Mouse (Mus musculus) gonadal fat pad, adult 2 months (tissue): ENCODE measurements around the gene Ccdc141. TPM values are rescaled to one million over a fixed set of nuclear protein-coding genes. Genes with fewer than 3 reads are reported as not detected.
"Not testable (repeated sequence)": the region's sequence is repeated elsewhere in the genome, so short reads cannot be mapped to it uniquely, and the experiment has no call there.

Source experiments
- DNase-seq: peaks from one replicate; pipeline ENCODE4 v3.0.0-alpha.2; 2012; ENCODE audit warnings: low read depth
- polyA plus RNA-seq: library from polyadenylated mRNA; depleted of rRNA; stranded (reverse); fragments of >200 nt; gene quantifications from 2 replicates; pipeline ENCODE4 v1.2.3, GENCODE M21; 2012

The Ccdc141 gene
- polyA plus RNA-seq, 1 experiment, result 4.1 TPM

DNA sequence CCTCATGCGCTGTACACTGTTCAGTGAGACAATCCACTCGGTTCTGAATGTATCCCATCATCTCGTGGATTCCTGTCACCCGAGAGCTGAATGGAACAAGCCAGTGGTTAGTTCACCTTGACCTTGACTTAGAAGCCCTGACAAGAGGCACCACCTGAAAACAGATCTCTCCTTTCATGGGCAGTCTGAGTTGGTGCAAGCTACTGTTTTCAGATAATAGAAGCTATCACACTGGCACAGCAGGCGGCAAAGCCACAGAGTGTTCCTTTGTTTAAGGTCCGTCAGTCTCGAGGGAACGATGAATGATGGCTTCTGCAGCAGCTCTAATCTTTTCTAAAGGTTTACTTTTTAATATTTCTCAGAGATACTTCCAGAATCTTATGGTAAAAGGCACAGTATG, 110.8 kb downstream of the Ccdc141 start:
- no peak for DNase-seq

DNA sequence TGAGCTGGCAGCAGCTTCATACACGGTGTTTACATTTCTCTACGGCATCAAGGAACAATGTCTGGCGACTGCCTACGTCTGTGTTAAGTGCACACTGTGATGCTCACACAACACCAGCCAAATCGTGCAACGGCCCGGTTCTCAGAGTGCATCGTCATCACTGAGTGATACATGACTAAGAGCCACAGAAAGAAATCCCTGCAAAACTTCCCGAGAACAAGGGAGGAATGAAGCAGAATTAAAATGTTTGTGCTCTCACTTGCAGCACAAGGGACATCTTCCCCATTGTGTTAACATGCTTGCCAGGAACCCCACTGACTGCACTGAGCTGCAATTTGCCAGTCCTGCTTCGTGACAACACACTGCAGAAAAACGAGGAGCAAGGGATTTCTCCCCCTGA, 114.1 kb downstream of the Ccdc141 start:
- no peak for DNase-seq

DNA sequence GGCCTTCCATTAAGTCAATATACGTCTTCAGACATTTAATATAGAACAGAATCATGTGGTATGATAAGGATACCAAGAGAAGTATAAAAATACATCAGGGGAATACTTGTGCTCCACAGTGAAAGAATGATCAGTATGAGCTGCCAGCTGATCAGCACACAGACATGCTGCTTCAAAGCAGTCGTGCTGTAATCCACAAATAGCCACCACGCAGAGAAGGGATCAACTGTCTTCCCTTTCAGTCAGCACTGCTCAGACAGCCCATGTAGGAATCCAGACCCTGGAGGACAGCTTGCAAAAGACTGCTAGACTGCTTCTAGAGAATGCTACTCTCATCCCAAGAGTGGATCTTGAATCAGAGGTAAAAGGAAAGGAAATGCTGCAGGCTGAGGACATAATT, 127.5 kb downstream of the Ccdc141 start:
- DNase-seq, result no peak

DNA sequence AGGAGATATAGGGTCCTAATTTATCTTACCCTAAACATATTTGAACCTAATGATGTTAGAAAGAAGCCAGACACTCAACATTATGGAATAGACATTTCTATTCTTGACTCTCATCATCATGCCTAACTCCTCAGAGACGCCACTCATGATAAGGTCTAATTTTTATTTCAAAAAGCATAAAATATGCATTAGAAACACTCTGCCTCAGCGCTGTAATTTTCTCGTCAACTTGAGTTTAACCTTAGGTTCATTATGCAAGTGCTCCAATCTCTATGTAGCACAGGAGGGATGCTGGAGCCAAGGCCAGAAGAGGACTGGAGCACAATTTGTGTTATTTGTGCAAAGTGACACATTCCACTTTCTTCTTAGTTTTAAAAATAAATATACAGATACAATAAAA, 130.8 kb downstream of the Ccdc141 start:
- DNase-seq, result no peak

DNA sequence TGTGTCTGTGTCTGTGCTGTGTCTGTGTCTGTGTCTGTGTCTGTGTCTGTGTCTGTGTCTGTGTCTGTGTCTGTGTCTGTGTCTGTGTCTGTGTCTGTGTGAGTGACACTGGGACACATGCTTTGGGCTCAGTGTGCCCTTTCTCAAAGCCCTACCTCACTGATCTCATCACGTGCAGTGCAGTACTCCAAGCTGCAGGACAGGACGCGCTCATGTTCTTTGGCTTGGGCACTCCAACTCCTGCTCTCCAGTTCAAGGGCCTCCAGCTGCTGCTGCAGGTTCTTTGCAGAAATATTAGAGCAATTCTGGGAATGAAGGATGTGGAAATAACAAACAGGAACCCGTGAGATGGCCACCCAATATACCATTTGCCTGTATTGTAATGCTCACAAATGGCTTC, 131.2 kb downstream of the Ccdc141 start:
- DNase-seq, result no peak

DNA sequence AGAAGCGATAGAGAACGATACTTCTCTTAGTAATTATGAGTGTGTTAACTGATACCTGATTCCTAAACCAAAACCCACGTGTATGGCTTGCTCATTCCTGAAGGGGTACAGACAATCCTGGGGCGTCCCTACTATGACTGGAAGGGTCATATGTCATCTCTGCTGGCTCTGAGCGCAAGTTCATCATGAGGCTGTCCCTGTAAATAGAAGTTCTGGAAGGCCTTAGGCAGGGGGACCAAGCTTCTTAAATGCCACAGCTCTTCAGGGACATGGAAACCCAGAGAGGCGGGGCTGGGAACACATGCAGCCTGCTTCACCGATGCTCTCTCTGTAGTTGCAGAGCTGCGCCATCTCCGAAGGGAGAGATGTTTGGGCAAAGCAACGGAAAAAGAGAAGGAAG, 133.2 kb downstream of the Ccdc141 start:
- DNase-seq, result no peak

DNA sequence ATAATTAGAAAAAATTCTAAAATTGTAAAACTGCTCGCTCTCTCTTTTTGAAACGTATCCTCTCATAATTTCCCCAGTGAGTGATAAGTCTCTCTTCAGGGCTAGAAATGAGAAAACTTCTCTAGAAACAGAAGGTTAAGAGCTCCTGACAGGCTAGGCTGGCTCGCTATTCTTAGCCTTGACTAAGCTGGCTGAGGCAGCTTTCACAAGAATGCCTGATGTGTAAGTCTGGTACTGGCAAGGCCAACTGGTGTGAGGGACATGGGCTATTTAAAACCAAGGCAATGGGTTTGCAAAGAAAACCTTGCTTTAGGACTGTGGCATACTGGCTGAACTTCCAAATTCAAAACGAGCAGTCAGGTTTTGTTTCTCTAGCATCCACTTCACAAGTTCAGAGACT, 136.3 kb downstream of the Ccdc141 start:
- DNase-seq, result no peak

DNA sequence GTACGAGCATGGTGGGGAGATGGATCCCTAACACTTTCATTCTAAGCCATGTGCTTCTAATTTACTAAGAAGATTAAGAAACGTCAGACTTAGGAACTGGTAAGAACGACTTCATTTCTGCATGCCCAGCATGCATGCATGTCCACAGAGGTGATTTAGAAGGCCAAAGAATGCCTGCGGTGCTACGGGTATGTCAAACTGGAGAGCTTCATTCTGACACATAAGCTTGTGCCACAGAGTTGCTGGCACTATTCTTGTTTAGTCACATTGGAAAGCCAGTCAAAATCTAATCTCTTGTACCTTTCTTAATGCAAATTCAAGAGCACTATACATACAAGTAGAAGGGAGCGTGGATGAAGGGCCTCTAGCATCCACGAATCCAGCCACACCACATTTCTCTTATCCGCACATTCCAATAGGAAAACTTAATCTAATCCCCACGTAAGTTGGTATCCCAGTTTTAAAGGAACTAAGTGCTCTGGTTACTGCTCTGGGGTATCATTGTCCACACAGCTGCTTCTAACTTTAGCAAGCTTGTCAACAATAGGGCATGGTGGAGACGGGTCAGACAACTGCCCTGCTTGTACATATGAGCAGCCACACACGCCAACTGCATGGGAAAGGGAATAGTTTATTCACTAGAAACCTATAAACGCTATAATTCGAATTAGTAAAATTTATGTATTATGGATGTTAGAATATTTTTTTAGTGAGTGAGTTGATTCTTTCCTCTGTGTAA, 136.9 kb downstream of the Ccdc141 start:
- no peak for DNase-seq

DNA sequence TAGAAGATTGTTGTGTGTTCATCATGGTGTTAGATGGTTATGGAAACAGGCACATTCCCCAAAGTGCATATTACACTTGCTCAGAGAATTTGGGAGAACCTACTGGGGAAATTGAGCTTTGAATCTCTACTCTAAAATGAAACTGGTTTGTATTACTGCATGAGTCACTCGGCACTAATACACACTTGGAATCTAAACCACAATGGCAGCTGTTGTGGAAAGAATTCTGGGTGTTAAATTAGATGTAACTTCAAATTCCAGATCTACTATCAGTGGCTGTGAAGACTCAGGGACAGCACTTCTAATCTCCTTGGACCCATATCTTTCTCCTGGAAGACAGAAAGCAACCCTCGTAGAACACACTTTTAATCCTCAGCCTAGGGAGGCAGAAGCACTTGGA, 149.8 kb downstream of the Ccdc141 start:
- DNase-seq, result no peak

DNA sequence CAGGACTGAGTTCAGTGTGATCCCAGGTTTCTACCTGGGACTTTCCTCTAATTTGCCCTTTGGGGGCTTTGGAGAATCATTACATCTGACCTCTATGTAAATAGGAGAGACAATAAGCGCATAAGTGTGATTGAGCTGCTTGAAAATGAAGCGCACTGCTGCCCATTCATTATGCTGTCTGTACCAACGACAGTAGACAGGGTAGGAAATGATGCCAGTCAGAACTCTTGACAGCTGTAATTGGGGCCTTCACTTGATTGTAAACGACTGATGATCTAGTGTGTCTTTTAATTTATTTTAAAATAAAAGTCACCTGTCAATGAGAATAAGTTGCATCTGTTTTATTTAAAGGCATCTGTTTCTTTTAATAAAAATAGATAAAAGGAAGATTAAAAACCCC, 152.7 kb downstream of the Ccdc141 start:
- no peak for DNase-seq

DNA sequence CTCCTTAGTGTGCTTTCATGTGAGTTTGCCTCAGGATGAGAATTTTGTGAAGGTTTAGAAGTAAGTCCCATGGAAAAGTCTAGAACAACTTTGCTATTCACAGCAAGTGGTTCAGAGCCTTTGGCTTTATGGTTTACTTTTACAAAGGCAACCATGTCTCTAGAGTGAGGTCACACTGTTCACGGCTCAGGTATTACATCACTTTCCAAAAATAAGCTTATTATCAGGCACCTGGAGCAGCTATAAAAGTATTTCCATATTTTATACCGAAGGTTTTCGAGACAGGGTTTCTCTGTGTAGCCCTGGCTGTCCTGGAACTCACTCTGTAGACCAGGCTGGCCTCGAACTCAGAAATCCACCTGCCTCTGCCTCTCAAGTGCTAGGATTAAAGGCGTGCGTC, 157.0 kb downstream of the Ccdc141 start:
- not testable (repeated sequence) for DNase-seq

DNA sequence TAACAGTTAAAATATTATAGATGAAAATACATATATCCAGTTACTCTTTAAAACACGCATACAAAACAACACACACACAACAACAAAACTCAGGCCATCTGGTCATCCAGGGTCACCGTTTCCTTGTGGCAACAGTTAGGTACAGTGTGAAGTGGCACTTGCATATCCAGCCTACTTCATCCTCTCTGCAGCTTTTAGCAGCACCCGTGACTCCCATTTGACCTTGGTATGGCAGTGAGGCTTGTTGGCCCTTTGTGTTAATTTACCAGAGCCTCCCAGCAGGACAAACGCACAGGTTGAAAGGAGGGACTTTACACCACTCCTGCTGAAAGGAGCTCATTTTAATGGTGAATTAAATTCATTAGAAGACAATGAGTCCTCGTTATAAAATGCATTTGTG, 158.5 kb downstream of the Ccdc141 start:
- DNase-seq, result no peak

DNA sequence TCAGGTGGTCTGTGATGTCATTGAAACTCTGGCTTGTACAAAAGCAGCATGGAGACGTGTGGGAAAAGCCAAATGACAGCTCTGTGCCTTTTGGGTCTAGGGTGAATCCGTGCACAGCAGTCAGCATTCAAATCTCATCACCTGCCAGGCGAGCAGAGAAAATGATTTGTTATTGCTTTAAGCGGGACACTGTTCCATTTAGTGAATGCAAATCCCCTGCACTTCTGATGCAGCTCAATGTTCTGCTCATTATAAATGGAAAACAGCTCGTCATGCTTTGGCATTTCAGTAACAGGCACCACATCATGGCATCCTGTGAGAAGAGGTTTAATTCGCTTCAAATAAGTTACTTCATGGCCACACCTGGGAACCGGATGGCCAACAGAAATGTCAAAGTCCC, 163.4 kb downstream of the Ccdc141 start:
- DNase-seq, result no peak

DNA sequence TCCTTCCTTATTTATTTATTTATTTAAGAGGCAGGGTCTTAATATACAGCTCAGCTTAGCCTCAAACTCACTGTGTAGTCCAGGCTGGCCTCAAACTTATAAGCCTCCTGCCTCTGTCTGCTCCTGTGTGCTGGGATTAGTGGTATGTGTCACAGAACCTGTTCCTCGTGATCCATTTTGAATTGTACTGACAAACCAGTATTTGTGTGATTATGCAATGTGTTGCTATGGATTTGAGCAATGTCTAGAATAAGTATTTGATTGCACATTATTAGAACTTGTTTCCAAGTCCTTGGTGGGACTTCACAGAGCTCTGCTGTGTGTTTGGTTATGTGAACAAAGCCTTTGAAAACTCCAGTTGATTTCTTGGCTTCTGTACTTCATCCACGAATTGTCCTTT, 167.3 kb downstream of the Ccdc141 start:
- peak; percentile 13 for DNase-seq

DNA sequence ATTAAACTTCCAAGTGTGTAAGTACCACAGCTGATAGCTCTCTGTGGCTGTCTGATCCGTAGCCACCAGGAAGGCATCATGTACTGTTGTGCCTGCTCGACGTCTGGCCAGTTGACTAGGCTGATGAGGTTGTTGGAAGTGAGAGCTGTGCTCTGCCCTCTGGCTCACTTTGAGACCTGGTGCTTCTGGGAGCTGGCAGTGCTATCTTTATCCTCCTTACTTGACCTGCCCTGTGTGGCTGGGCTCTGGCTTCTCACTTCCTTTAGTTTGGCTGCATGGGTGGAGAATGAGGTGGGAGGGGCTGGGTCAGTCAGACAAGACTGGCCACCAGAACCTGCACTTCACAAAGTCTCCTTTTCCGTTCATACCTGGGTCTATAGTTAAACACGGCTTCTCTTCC, 172.1 kb downstream of the Ccdc141 start:
- DNase-seq, result no peak

DNA sequence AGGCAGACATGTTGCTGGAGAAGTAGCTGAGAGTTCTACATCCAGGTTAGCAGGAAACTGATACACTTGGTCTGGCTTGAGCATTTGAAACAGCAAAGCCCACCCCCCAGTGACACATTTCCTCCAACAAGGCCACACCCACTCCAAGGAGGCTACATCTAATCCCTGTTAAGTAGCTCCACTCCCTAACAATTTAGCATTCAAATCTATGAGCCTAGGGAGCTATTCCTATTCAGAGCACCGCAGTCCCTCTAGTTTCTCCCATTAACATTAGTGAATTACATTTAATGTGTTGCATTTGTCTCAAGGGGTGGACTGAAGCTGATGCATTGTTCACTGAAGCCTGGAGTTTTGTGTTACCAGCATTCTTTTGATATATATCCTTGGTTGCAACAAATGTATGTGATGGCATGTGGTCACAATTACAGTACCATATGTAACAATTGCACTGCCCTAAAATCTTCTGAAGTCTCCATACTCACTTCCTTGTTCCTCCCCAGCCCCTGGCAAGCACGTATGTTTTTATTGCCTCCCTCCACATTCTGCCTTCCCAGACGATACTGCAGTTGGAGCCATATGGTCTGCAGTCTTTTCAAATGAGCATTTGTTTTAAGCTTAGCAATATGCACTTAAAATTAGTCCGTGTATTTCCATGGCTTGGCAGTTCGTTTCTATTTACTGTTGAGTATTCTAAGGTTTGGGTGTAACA, 177.8 kb downstream of the Ccdc141 start:
- no peak for DNase-seq

DNA sequence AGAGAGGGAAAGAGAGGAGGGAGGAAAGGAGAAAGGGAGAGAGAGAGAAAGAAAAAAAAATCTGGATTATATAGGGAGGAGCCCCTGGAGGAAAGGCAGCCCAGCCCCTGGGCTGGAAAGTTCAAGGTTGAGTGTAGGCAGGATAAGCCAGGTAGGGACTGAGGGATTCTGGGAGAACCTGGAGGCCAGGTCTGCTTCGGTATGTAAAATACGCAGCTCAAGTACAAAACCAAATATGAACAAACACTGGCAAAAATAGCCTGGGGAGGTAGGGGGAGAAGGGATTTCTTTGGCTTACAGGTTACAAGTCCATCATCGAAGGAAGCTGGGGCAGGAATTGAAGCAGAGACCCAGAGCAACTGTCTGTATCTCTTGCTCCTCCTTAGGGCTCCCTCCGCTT, 183.1 kb downstream of the Ccdc141 start:
- no peak for DNase-seq

DNA sequence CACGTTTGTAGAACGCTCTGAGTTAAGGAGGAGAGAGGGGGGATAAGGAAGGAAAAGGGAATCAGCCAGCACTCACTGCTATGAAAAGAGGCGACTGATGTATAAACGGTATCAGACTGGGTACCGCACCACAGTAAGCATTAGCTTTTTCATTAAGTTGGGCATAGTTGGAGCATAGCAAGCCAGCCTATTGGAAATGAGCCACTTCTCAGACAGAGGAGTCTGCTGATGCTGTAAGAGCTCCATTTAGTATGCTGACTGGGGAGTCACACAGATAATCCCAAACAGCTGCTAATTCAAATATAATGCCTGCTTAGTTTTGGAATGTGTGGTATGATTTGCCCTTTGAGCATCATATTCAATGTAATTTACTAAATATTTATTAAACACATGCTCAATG, 186.1 kb downstream of the Ccdc141 start:
- DNase-seq, result no peak

DNA sequence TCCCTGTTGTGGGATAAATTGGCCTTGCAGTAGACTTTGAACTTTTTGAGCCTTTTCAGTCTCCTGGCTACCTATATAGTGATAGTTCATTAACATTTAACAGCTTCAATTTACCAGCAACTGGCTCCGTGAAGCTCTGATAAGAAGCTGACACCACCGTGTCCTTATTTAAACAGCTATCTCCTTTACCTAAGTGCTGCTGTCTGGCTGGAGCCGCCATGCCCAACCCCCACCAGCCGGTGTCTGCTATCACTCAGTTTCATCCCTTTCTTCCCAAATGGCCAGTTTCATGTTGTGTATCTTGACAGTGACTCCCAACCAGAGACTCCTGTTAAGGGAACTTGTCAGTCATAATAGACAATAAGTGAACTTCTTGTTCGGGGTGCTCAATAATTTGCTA, 186.8 kb downstream of the Ccdc141 start:
- DNase-seq, result no peak

DNA sequence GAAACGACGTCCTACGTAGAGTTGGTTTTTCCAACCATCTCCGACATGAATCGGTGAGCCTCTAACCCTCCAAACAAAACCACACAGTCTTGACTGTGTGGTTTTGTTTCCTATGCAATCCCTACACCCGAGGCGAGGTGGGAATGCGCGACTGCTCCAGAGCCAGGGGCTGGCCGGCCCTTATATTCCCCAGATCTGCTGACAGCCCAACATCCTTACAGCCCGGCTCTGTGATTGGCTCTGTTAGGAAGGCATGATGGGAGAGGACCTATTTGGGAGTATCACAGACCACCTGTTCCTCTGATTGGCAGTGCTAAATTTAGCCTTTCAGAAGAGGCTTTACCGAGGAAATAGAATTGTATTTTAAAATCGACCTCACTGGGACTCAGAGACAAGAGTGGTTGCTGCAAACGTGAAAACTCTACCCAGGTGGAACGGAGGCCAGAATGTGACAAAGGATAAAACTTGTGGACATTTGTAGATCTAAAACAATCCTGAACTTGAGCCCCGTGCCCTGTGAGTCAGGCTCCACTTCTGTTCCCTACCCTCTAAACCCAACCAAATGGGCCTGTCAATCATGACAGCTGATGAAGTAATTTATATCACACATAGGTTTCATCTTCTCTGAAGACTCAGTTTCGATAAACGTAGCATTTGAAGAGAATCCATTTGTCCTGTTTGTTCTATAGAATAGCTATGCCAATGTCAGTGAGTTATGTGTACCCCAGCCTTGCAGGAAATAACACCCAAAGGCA, 187.9 kb downstream of the Ccdc141 start, which contains the start of gene Ttn:
Ttn (minus strand) TSS at position 157 of the 755 bp plus-strand sequence.
- DNase-seq, result no peak

DNA sequence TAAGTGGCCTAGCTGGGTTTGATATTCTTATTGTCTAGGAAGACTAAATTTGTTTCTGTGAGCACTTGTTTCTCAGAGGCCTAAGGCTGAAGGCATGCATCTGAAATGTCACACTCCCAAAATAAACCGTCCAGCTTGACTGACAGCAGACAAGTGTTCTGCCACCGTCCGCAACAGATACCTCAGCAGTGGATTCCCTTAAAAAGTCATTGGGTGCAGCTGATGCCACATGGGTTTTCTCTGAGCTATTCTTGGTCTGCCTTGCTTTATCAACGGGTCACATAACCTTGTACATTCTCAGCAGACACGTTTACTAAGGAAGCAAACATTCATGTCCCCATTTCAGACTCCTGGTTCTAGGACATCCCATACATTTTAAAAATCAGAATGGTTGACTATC, 188.7 kb downstream of the Ccdc141 start:
- no peak for DNase-seq

DNA sequence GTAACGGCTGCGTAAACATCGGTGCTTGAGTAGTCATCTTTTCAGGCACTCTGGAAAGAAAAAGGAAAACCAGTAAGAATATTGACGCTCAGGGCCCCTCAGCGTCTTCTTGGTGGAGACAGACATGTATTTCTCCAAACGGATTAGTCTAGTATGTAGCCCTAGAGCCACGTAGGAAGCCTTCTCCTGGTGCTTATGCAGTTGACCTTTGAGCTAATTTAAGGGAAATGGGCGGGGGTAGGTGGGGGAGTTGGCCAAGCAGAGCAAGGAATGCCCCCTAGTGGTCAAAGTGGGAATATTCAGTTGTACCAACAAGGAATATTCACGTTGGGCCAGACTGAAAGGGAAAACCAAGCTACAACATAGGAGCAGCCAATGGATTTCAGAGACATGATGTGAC, 190.3 kb downstream of the Ccdc141 start:
- DNase-seq, result no peak

DNA sequence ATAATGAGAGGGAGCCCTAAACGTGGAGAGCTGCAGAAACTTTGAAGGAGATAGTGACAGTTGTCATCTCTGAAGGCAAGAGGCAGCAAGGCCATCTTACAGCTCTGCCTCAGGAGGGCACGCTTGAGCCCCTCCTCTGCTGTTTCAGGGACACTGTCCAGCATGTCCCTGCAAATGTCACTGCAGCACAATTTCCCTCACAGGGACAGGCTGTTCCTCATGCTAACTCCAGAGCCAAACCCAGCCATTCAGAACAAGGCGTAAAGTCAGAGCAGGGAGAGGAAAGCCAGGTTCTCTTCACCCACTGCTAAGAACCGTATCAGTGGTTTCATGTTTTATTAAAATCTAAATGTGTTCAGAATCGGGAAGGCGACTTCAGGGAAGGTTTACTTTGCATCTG, 192.8 kb downstream of the Ccdc141 start:
- no peak for DNase-seq
